Mouse (Mus musculus): ENCODE measurements around the gene Olfr1121.
"Not testable (repeated sequence)": the region's sequence is repeated elsewhere in the genome, so short reads cannot be mapped to it uniquely, and the experiment has no call there.

The Olfr1121 gene

DNA sequence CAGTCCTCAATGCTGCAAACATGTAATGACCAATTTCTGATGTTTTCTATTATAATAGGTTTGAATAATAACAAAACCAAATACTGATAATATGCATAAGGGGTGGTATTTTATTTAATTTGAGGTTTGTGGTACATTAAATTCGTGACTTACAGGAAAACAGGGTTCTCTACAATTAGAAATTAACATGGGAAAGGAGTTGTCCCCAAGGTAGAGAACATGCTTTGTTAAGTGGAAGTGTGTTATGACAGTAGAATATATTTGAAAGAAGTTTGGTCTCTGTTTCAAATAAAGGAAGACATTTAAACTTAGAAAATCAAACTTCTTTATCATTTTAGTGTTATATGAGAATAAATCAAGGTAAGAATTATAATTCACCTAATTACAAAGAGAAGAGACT, at the start of gene Olfr1121:
Olfr1121 (plus strand) TSS at position 301 of the 400 bp plus-strand sequence.
- no peak for DNase-seq

DNA sequence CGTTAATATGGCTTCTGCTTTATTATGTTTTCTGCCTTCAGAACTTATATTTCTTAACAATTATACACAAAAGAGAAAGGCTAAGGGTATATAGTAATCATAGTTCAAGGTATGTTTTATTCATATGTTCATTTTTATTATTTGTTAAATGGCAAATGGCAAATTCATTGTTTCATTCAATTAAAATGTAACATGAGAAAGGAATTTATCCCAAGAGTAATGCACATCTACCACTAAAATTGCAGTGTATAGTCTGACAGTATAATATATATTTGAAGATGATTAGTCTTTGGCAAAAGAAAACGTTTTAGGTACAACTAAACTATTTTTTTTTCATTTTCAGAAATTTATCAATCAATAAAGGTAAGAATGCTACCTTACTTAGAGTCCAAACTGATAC, 15.2 kb upstream of the Olfr1121 start, which contains the start of gene Olfr1120:
Olfr1120 (plus strand) TSS at position 301 of the 400 bp plus-strand sequence.
- no peak for DNase-seq

DNA sequence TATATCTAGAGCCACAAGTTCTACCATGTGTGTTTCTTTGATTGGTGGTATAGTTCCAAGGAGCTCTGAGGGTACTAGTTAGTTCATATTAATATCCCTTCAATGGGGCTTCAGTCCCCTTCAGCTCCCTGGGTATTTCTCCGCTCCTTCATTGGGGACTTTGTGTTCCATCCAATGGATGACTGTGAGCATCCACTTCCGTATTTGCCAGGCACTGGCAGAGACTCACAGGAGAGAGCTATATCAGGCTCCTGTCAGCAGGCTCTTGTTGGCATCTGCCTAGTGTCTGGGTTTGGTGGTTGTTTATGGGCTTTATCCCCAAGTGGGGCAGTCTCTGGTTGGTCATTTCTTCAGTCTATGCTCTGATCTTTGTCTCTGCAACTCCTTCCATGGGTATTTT, 9.6 kb upstream of the Olfr1121 start:
- not testable (repeated sequence) for DNase-seq

DNA sequence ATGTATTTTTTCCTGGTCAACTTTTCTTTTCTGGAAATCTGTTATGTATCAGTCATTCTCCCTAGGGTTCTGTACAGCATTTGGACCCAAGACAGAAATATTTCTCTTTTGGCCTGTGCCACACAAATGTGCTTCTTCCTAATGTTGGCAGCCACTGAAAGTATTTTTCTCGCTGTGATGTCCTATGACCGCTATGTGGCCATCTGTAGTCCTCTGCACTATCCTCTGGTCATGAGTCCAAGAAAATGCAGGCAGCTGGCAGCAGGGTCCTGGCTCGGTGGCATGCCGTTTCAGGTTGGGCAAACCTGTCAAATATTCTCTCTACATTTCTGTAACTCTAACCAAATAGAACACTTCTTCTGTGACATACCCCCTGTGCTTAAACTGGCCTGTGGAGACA, 2.0 kb downstream of the Olfr1121 start:
- no peak for DNase-seq

DNA sequence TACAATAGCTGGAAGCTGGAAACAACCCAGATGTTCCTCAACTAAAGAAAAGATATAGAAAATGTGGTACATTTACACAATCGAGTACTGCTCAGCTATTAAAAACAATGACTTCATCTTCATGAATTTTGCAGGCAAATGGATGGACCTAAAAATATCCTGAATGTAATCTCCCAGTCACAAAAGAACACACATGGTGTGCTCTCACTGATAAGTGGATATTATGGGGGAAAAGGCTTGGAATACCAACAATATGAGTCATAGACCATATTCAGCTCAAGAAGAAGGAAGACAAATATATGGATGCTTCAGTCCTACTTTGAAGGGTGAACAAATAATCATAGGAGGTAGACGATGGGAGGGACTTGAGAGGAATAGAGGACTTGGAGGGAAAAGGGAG, 14.2 kb downstream of the Olfr1121 start:
- no peak for DNase-seq

DNA sequence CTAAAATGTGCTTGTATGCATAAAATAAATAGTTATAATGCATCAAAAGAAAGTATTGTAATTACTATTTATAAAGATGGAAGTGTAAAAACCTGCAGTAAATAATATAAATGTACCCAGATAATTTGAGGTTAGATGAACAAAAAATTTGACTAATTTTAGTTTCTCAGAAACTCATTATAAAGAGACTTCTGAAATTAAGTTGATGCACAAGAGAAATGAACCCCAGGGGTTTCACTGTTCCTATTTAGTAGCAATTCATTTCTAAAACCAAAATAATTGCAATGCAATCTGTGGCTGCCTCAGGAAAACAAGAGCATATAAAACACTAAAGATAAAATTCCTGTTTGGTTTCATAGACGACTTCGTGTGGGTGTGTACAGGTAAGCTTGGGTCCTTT, 15.9 kb downstream of the Olfr1121 start, which contains the start of gene Olfr1122:
Olfr1122 (plus strand) TSS at position 301 of the 400 bp plus-strand sequence.
- DNase-seq: no peak

DNA sequence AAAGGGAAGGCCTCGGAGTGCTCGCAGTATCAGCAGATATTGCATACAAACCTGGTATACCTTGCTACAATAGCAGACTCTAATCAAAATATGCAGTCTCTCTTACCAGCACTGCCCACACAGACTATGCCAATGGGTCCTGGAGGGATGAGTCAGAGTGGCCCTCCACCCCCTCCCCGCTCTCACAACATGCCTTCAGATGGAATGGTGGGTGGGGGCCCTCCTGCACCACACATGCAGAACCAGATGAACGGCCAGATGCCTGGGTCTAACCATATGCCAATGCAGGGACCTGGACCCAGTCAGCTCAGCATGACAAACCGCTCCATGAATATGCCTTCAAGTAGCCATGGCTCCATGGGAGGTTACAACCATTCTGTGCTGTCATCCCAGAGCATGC, 23.9 kb downstream of the Olfr1121 start:
- DNase-seq: not testable (repeated sequence)

DNA sequence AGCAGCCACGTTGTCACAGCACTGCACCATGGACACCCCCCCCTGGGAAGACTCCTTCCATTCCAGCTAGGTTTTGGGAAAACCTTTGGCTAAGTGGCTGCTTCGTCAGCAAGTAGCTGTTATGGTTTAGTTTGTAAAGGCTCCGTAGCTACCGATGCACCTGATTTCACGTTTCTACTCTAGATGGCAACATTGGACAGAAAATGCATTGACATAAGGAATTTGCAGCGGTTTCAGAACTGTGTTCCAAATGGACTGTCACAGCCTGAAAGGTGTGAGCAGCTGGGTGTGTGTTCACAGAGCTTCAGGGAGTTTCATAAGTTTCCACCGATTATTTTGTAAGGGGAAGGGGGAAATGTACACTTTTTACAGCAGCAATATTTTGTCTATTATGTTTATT, 25.0 kb downstream of the Olfr1121 start:
- not testable (repeated sequence) for DNase-seq

DNA sequence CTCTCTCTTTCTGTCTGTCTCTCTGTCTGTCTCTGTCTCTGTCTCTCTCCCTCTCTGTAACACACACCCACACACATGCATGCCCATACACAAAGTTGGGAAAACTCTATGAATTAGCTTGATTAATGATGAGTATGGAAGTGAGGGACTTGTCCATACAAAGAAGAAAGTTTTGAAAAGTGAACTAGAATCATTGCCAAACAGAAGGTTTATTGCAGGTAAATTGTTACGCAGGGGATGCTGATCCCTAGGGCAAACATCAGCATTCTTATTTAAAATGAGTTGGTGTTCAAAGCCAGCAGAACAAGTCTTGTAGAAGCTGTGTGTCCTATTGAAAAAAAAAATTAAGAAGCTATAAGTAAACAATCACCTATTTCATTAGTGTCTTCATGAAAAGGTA, 46.6 kb downstream of the Olfr1121 start, which contains the start of gene Olfr1123:
Olfr1123 (plus strand) TSS at position 301 of the 400 bp plus-strand sequence.
- no peak for DNase-seq

Measured in thymus, postnatal 4 days (tissue).